Mouse (Mus musculus): ENCODE measurements around the gene Fam71b. TPM values are rescaled to one million over a fixed set of nuclear protein-coding genes. Genes with fewer than 3 reads are reported as not detected.

The Fam71b gene
- polyA plus RNA-seq, 1 experiment from 2014 or later, result not detected

- H3K36me3 ChIP-seq (ENCODE audit: control insufficient read depth, insufficient read depth, low read length), result no peaks in the 10 kb centered on the region
- no peak overlapping the region for H3K4me2 ChIP-seq (ENCODE audit: low read depth, low read length)
- no peaks in the 10 kb centered on the region for H3K9me3 ChIP-seq (ENCODE audit: control insufficient read depth, low read length)
- ATAC-seq (ENCODE audit: low read depth) (no peak), DNase-seq (ENCODE audit: low spot score) (no peak)
- 48% methylated on average over 3 of the region's 3 CpGs for WGBS
- no peaks in the 10 kb centered on the region for H3K27me3 ChIP-seq (replicated peaks; ENCODE audit: control insufficient read depth, insufficient read depth, low read length)
- H3K4me3 ChIP-seq (ENCODE audit: low read depth, low read length), result no peak overlapping the region
- no peak overlapping the region for H3K9ac ChIP-seq (ENCODE audit: low read depth, low read length)
- no peak overlapping the region for H3K27ac ChIP-seq (replicated peaks; ENCODE audit: low read depth, low read length)
- H3K4me1 ChIP-seq (ENCODE audit: control insufficient read depth, insufficient read depth, low read length), result no peaks in the 10 kb centered on the region
Measured at GRCm38 (mm10) chr11:46390621-46391020, 5.7 kb upstream of the Fam71b start.

GRCm38 (mm10) chr11:46392890-46393289 lies 3.5 kb upstream of the Fam71b start:
- no peak overlapping the region for H3K9ac ChIP-seq (ENCODE audit: low read depth, low read length)
- H3K4me2 ChIP-seq (ENCODE audit: low read depth, low read length), result no peak overlapping the region
- 70% methylated on average over 7 of the region's 7 CpGs for WGBS
- H3K36me3 ChIP-seq (ENCODE audit: control insufficient read depth, insufficient read depth, low read length), result no peaks in the 10 kb centered on the region
- H3K4me3 ChIP-seq (ENCODE audit: low read depth, low read length), result no peak overlapping the region
- no peaks in the 10 kb centered on the region for H3K27me3 ChIP-seq (replicated peaks; ENCODE audit: control insufficient read depth, insufficient read depth, low read length)
- no peak overlapping the region for H3K27ac ChIP-seq (replicated peaks; ENCODE audit: low read depth, low read length)
- DNase-seq (ENCODE audit: low spot score) (no peak), ATAC-seq (ENCODE audit: low read depth) (no peak)
- H3K9me3 ChIP-seq (ENCODE audit: control insufficient read depth, low read length), result no peaks in the 10 kb centered on the region
- H3K4me1 ChIP-seq (ENCODE audit: control insufficient read depth, insufficient read depth, low read length), result no peaks in the 10 kb centered on the region

DNA sequence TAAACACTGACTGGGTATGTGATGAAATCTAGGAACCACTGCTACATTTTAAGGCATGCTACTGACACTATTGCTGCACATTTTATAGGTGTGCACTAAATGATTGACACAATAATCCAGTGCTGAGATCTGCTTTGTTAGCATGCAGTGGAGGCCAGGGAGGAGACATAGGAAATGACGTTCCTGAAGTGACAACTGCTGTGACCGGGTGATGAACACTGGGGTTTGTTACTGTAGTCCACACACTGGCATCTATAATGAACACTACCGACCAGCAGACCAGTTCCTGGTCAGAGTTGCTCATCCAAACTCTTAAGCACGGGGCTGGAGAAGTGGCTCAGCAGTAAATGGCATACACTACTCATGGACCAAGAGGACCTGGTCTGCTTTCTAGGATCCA lies 2.9 kb upstream of the Fam71b start:
- no peak overlapping the region for H3K4me2 ChIP-seq (ENCODE audit: low read depth, low read length)
- H3K27me3 ChIP-seq (replicated peaks; ENCODE audit: control insufficient read depth, insufficient read depth, low read length), result no peaks in the 10 kb centered on the region
- no peak overlapping the region for H3K4me3 ChIP-seq (ENCODE audit: low read depth, low read length)
- H3K27ac ChIP-seq (replicated peaks; ENCODE audit: low read depth, low read length), result no peak overlapping the region
- WGBS, result 81% methylated on average over 4 of the region's 4 CpGs
- H3K4me1 ChIP-seq (ENCODE audit: control insufficient read depth, insufficient read depth, low read length), result no peaks in the 10 kb centered on the region
- no peaks in the 10 kb centered on the region for H3K9me3 ChIP-seq (ENCODE audit: control insufficient read depth, low read length)
- DNase-seq (ENCODE audit: low spot score) (no peak), ATAC-seq (ENCODE audit: low read depth) (no peak)
- no peaks in the 10 kb centered on the region for H3K36me3 ChIP-seq (ENCODE audit: control insufficient read depth, insufficient read depth, low read length)
- H3K9ac ChIP-seq (ENCODE audit: low read depth, low read length), result no peak overlapping the region

- Histone ChIP-seq H3K4me2 (ENCODE audit: low read depth, low read length) (no peak overlapping the region), H3K27me3 (replicated peaks; ENCODE audit: control insufficient read depth, insufficient read depth, low read length) (no peaks in the 10 kb centered on the region), H3K27ac (replicated peaks; ENCODE audit: low read depth, low read length) (no peak overlapping the region), H3K4me3 (ENCODE audit: low read depth, low read length) (no peak overlapping the region), H3K4me1 (ENCODE audit: control insufficient read depth, insufficient read depth, low read length) (no peaks in the 10 kb centered on the region), H3K36me3 (ENCODE audit: control insufficient read depth, insufficient read depth, low read length) (no peaks in the 10 kb centered on the region), H3K9me3 (ENCODE audit: control insufficient read depth, low read length) (no peaks in the 10 kb centered on the region), H3K9ac (ENCODE audit: low read depth, low read length) (no peak overlapping the region)
- DNase-seq (ENCODE audit: low spot score) (no peak), ATAC-seq (ENCODE audit: low read depth) (no peak)
- 68% methylated on average over 2 of the region's 2 CpGs for WGBS
Measured at GRCm38 (mm10) chr11:46395088-46395487, 1.3 kb upstream of the Fam71b start.

GRCm38 (mm10) chr11:46395698-46396097 lies 661 bp upstream of the Fam71b start:
- no peaks in the 10 kb centered on the region for H3K27me3 ChIP-seq (replicated peaks; ENCODE audit: control insufficient read depth, insufficient read depth, low read length)
- no peaks in the 10 kb centered on the region for H3K4me1 ChIP-seq (ENCODE audit: control insufficient read depth, insufficient read depth, low read length)
- no peak overlapping the region for H3K4me2 ChIP-seq (ENCODE audit: low read depth, low read length)
- no peaks in the 10 kb centered on the region for H3K9me3 ChIP-seq (ENCODE audit: control insufficient read depth, low read length)
- WGBS, result 91% methylated on average over 2 of the region's 2 CpGs
- no peak overlapping the region for H3K4me3 ChIP-seq (ENCODE audit: low read depth, low read length)
- no peak overlapping the region for H3K27ac ChIP-seq (replicated peaks; ENCODE audit: low read depth, low read length)
- no peak overlapping the region for H3K9ac ChIP-seq (ENCODE audit: low read depth, low read length)
- no peaks in the 10 kb centered on the region for H3K36me3 ChIP-seq (ENCODE audit: control insufficient read depth, insufficient read depth, low read length)
- ATAC-seq (ENCODE audit: low read depth) (no peak), DNase-seq (ENCODE audit: low spot score) (no peak)

DNA sequence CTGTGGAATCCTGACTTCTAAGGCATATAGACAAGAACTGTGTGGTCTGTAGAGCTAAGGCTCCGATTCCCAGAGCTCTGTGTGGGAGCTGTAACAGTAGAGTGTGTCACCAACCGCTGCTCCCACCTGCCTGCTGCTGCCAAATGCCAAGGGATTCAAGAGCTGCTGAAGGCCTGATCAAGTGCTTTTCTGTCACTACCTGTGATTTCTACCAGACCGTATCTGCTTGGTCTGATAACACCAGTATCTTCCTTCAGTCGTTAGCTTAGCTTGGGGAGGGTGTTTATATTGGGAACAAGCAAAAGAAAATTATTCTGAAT lies 461 bp downstream of the Fam71b start:
- no peak for ATAC-seq (ENCODE audit: low read depth)
- DNase-seq (ENCODE audit: low spot score), result no peak
- Histone ChIP-seq H3K27ac (replicated peaks; ENCODE audit: low read depth, low read length) (no peak overlapping the region), H3K4me1 (ENCODE audit: control insufficient read depth, insufficient read depth, low read length) (no peaks in the 10 kb centered on the region), H3K9me3 (ENCODE audit: control insufficient read depth, low read length) (no peaks in the 10 kb centered on the region), H3K36me3 (ENCODE audit: control insufficient read depth, insufficient read depth, low read length) (no peaks in the 10 kb centered on the region), H3K27me3 (replicated peaks; ENCODE audit: control insufficient read depth, insufficient read depth, low read length) (no peaks in the 10 kb centered on the region), H3K4me2 (ENCODE audit: low read depth, low read length) (no peak overlapping the region), H3K9ac (ENCODE audit: low read depth, low read length) (no peak overlapping the region), H3K4me3 (ENCODE audit: low read depth, low read length) (no peak overlapping the region)
- 80% methylated on average over 4 of the region's 4 CpGs for WGBS

GRCm38 (mm10) chr11:46397900-46398299 lies 1.5 kb downstream of the Fam71b start:
- Histone ChIP-seq H3K9ac (ENCODE audit: low read depth, low read length) (no peak overlapping the region), H3K4me3 (ENCODE audit: low read depth, low read length) (no peak overlapping the region), H3K4me1 (ENCODE audit: control insufficient read depth, insufficient read depth, low read length) (no peaks in the 10 kb centered on the region), H3K27me3 (replicated peaks; ENCODE audit: control insufficient read depth, insufficient read depth, low read length) (no peaks in the 10 kb centered on the region), H3K27ac (replicated peaks; ENCODE audit: low read depth, low read length) (no peak overlapping the region), H3K9me3 (ENCODE audit: control insufficient read depth, low read length) (no peaks in the 10 kb centered on the region), H3K36me3 (ENCODE audit: control insufficient read depth, insufficient read depth, low read length) (no peaks in the 10 kb centered on the region), H3K4me2 (ENCODE audit: low read depth, low read length) (no peak overlapping the region)
- ATAC-seq (ENCODE audit: low read depth), result no peak
- 29% methylated on average over 2 of the region's 2 CpGs for WGBS
- DNase-seq (ENCODE audit: low spot score), result no peak

GRCm38 (mm10) chr11:46398473-46398872 lies 2.1 kb downstream of the Fam71b start:
- DNase-seq (ENCODE audit: low spot score) (no peak), ATAC-seq (ENCODE audit: low read depth) (no peak)
- Histone ChIP-seq H3K4me2 (ENCODE audit: low read depth, low read length) (no peak overlapping the region), H3K9me3 (ENCODE audit: control insufficient read depth, low read length) (no peaks in the 10 kb centered on the region), H3K4me1 (ENCODE audit: control insufficient read depth, insufficient read depth, low read length) (no peaks in the 10 kb centered on the region), H3K4me3 (ENCODE audit: low read depth, low read length) (no peak overlapping the region), H3K9ac (ENCODE audit: low read depth, low read length) (no peak overlapping the region), H3K27ac (replicated peaks; ENCODE audit: low read depth, low read length) (no peak overlapping the region), H3K36me3 (ENCODE audit: control insufficient read depth, insufficient read depth, low read length) (no peaks in the 10 kb centered on the region), H3K27me3 (replicated peaks; ENCODE audit: control insufficient read depth, insufficient read depth, low read length) (no peaks in the 10 kb centered on the region)
- 85% methylated on average over 4 of the region's 4 CpGs for WGBS

GRCm38 (mm10) chr11:46398933-46399383 lies 2.6 kb downstream of the Fam71b start:
- DNase-seq (ENCODE audit: low spot score), result no peak
- WGBS, result 71% methylated on average over 5 of the region's 5 CpGs
- Histone ChIP-seq H3K9me3 (ENCODE audit: control insufficient read depth, low read length) (no peaks in the 10 kb centered on the region), H3K36me3 (ENCODE audit: control insufficient read depth, insufficient read depth, low read length) (no peaks in the 10 kb centered on the region), H3K27ac (replicated peaks; ENCODE audit: low read depth, low read length) (no peak overlapping the region), H3K27me3 (replicated peaks; ENCODE audit: control insufficient read depth, insufficient read depth, low read length) (no peaks in the 10 kb centered on the region), H3K9ac (ENCODE audit: low read depth, low read length) (no peak overlapping the region), H3K4me1 (ENCODE audit: control insufficient read depth, insufficient read depth, low read length) (no peaks in the 10 kb centered on the region), H3K4me2 (ENCODE audit: low read depth, low read length) (no peak overlapping the region), H3K4me3 (ENCODE audit: low read depth, low read length) (no peak overlapping the region)
- no peak for ATAC-seq (ENCODE audit: low read depth)

All from embryonic facial prominence, embryonic 14.5 days (tissue).